Mouse (Mus musculus) limb, embryonic 11.5 days (tissue): ENCODE results near the gene Lrch3. TPM values are rescaled to one million over a fixed set of nuclear protein-coding genes. Genes with fewer than 3 reads are reported as not detected.

Experiments used
- ATAC-seq: fragments of 200-750 bp; cut with Nextera tagmentation; 2 replicates; pipeline ENCODE4 v1.8.0; 2017; ENCODE audit warnings: low read depth; ENCODE audit not compliant: insufficient number of reproducible peaks, low FRiP score, low TSS enrichment
- DNase-seq: peaks from one replicate; pipeline ENCODE4 v3.0.0-alpha.2; 2015; ENCODE audit warnings: low spot score
- H3K27ac ChIP-seq: fragments of 300-500 bp; sonication (generic); replicated peaks from 2 replicates; pipeline ENCODE4 v1.5.1; 2014; ENCODE audit warnings: low read depth, mild to moderate bottlenecking, low read length
- H3K27me3 ChIP-seq: fragments of 300-500 bp; sonication (generic); 2 replicates; pipeline ENCODE4 v1.6.1; 2014; ENCODE audit warnings: mild to moderate bottlenecking, low read length, mixed read lengths; ENCODE audit not compliant: control insufficient read depth, insufficient read depth
- H3K36me3 ChIP-seq: fragments of 300-500 bp; sonication (generic); 2 replicates; pipeline ENCODE4 v1.6.1; 2014; ENCODE audit warnings: mild to moderate bottlenecking, low read length, moderate library complexity, mixed read lengths; ENCODE audit not compliant: control insufficient read depth, insufficient read depth
- H3K4me1 ChIP-seq: fragments of 300-500 bp; sonication (generic); 2 replicates; pipeline ENCODE4 v1.6.1; 2014; ENCODE audit warnings: low read length, mixed read lengths; ENCODE audit not compliant: control insufficient read depth, insufficient read depth
- H3K4me2 ChIP-seq: fragments of 300-500 bp; sonication (generic); 2 replicates; pipeline ENCODE4 v1.6.1; 2014; ENCODE audit warnings: low read depth, mild to moderate bottlenecking, moderate library complexity; ENCODE audit not compliant: severe bottlenecking
- H3K4me3 ChIP-seq: fragments of 300-500 bp; sonication (generic); 2 replicates; pipeline ENCODE4 v1.5.1; 2014; ENCODE audit warnings: low read depth, low read length
- H3K9ac ChIP-seq: fragments of 300-500 bp; sonication (generic); 2 replicates; pipeline ENCODE4 v1.6.1; 2014; ENCODE audit warnings: mild to moderate bottlenecking, low read length
- H3K9me3 ChIP-seq: fragments of 300-500 bp; sonication (generic); 2 replicates; pipeline ENCODE4 v1.6.1; 2016; ENCODE audit warnings: low read length; ENCODE audit not compliant: control insufficient read depth
- WGBS: fragments of 180-500 bp; shearing (Covaris S2); extraction: QIAGEN DNeasy Blood & Tissue Kit; methylation state at CpG from one replicate; pipeline ENCODE4 v1.1.7; 2014; 5-methylcytosine and 5-hydroxymethylcytosine counted together
- polyA plus RNA-seq: library from polyadenylated mRNA; unstranded; fragments of >200 nt; fragmentation: Nextera tagmentation; extraction: Ambion mirVana; gene quantifications from 2 replicates; pipeline ENCODE4 v1.2.1, GENCODE M21; 2014

The Lrch3 gene
- polyA plus RNA-seq, 1 experiment from 2014 or later = 31.3 TPM

GRCm38 (mm10) chr16:32980227-32980626, 66.3 kb downstream of the Lrch3 start:
- H3K4me1 ChIP-seq = no peaks in the 10 kb centered on the region
- no peak overlapping the region for H3K9ac ChIP-seq
- H3K4me3 ChIP-seq = no peak overlapping the region
- DNase-seq (no peak), ATAC-seq (no peak)
- no peaks in the 10 kb centered on the region for H3K27me3 ChIP-seq
- H3K36me3 ChIP-seq = peaks cover 6% of the 10 kb centered on the region; the same call in 1 of the 2 replicates
- H3K9me3 ChIP-seq = no peaks in the 10 kb centered on the region
- no peak overlapping the region for H3K4me2 ChIP-seq
- 94% methylated on average over 1 of the region's 1 CpGs for WGBS
- H3K27ac ChIP-seq = no peak overlapping the region

GRCm38 (mm10) chr16:32981405-32981804, 67.5 kb downstream of the Lrch3 start:
- Histone ChIP-seq H3K36me3 (peaks cover 3% of the 10 kb centered on the region; the same call in 1 of the 2 replicates), H3K27ac (no peak overlapping the region), H3K9ac (no peak overlapping the region)

GRCm38 (mm10) chr16:32984631-32985030, 70.7 kb downstream of the Lrch3 start:
- no peak overlapping the region for H3K9ac ChIP-seq
- H3K4me2 ChIP-seq = no peak overlapping the region
- peaks cover 6% of the 10 kb centered on the region; the same call in 1 of the 2 replicates for H3K36me3 ChIP-seq
- 84% methylated on average over 2 of the region's 2 CpGs for WGBS
- H3K27ac ChIP-seq = no peak overlapping the region
- H3K4me1 ChIP-seq = no peaks in the 10 kb centered on the region
- DNase-seq = no peak
- H3K27me3 ChIP-seq = no peaks in the 10 kb centered on the region
- H3K4me3 ChIP-seq = no peak overlapping the region
- ATAC-seq = no peak
- H3K9me3 ChIP-seq = no peaks in the 10 kb centered on the region

More at GRCm38 (mm10) chr16:32981405-32981804, 67.5 kb downstream of the Lrch3 start:
- ATAC-seq = no peak
- H3K4me1 ChIP-seq = no peaks in the 10 kb centered on the region
- no peaks in the 10 kb centered on the region for H3K27me3 ChIP-seq
- no peak overlapping the region for H3K4me2 ChIP-seq
- DNase-seq = no peak
- 93% methylated on average over 4 of the region's 4 CpGs for WGBS
- no peaks in the 10 kb centered on the region for H3K9me3 ChIP-seq
- no peak overlapping the region for H3K4me3 ChIP-seq

DNA sequence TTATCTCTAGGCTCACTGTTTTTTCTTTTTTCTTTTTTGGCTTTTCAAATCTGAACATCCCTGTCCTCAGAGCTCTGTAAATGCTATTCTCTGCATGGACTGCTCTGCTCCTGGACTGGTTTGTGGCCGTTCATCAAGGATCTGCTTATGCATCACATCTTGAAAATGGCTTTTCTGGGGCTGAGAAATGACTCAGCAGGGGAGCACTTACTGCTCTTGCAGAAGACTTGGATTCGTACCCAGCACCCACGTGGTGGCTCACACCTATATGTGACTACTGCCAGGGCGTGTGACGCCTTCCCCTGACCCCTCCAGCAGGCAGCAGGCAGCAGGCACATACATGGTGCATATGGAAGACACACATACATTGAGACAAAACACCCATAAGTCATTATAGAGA, 78.3 kb downstream of the Lrch3 start:
- no peaks in the 10 kb centered on the region for H3K4me1 ChIP-seq
- 94% methylated on average over 5 of the region's 5 CpGs for WGBS
- no peak for DNase-seq
- H3K36me3 ChIP-seq = 0 out of 2 replicates have a peak, but pooled peaks cover 3% of the 10 kb centered on the region
- H3K9me3 ChIP-seq = no peaks in the 10 kb centered on the region
- H3K4me3 ChIP-seq = no peak overlapping the region
- no peak for ATAC-seq
- no peak overlapping the region for H3K9ac ChIP-seq
- no peak overlapping the region for H3K4me2 ChIP-seq
- H3K27ac ChIP-seq = no peak overlapping the region
- H3K27me3 ChIP-seq = no peaks in the 10 kb centered on the region

GRCm38 (mm10) chr16:33005216-33005615, 91.3 kb downstream of the Lrch3 start:
- Histone ChIP-seq H3K27me3 (no peaks in the 10 kb centered on the region), H3K9me3 (no peaks in the 10 kb centered on the region), H3K4me2 (no peak overlapping the region), H3K4me3 (no peak overlapping the region), H3K36me3 (peaks cover 11% of the 10 kb centered on the region; the same call in 1 of the 2 replicates), H3K27ac (no peak overlapping the region), H3K9ac (no peak overlapping the region), H3K4me1 (no peaks in the 10 kb centered on the region)
- ATAC-seq (no peak), DNase-seq (no peak)
- WGBS = 58% methylated on average over 9 of the region's 9 CpGs

GRCm38 (mm10) chr16:33006888-33007287, 93.0 kb downstream of the Lrch3 start:
- no peaks in the 10 kb centered on the region for H3K4me1 ChIP-seq
- H3K9me3 ChIP-seq = no peaks in the 10 kb centered on the region
- no peak overlapping the region for H3K4me3 ChIP-seq
- DNase-seq = no peak
- peaks cover 12% of the 10 kb centered on the region; the same call in 1 of the 2 replicates for H3K36me3 ChIP-seq
- no peak overlapping the region for H3K4me2 ChIP-seq
- no peak for ATAC-seq
- no peak overlapping the region for H3K27ac ChIP-seq
- no peaks in the 10 kb centered on the region for H3K27me3 ChIP-seq
- no peak overlapping the region for H3K9ac ChIP-seq
- WGBS = 92% methylated on average over 7 of the region's 7 CpGs

DNA sequence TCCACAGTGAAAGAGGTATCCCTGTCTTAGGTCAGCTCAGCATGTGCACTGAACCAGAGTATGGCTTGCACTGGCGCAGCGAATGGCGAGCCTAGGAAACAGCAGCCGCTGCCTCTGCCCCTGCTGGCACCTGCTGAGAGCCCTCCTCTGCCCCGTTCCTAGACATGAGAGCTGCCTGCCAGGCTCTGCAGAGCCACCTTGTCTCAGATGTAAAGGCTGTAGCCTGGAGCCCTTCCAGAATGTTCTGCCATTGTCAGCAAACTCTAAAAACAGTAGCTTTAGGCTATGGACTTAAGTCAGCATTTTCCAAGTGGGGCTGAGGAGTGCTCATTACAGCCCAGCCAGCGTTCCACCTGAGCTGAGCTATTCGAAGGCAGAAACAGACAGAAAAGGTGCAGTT, 93.5 kb downstream of the Lrch3 start:
- Histone ChIP-seq H3K9me3 (no peaks in the 10 kb centered on the region), H3K36me3 (peaks cover 12% of the 10 kb centered on the region; the same call in 1 of the 2 replicates), H3K4me2 (no peak overlapping the region), H3K4me1 (no peaks in the 10 kb centered on the region), H3K27ac (no peak overlapping the region), H3K4me3 (no peak overlapping the region), H3K9ac (no peak overlapping the region), H3K27me3 (no peaks in the 10 kb centered on the region)
- no peak for DNase-seq
- WGBS = 91% methylated on average over 7 of the region's 7 CpGs
- no peak for ATAC-seq

GRCm38 (mm10) chr16:33010166-33010565, 96.3 kb downstream of the Lrch3 start:
- Histone ChIP-seq H3K4me2 (no peak overlapping the region), H3K9me3 (no peaks in the 10 kb centered on the region), H3K9ac (no peak overlapping the region), H3K4me1 (no peaks in the 10 kb centered on the region), H3K36me3 (peaks cover 11% of the 10 kb centered on the region; the same call in 1 of the 2 replicates), H3K27me3 (no peaks in the 10 kb centered on the region), H3K4me3 (no peak overlapping the region), H3K27ac (no peak overlapping the region)
- WGBS = 96% methylated on average over 6 of the region's 6 CpGs
- ATAC-seq (no peak), DNase-seq (no peak)

DNA sequence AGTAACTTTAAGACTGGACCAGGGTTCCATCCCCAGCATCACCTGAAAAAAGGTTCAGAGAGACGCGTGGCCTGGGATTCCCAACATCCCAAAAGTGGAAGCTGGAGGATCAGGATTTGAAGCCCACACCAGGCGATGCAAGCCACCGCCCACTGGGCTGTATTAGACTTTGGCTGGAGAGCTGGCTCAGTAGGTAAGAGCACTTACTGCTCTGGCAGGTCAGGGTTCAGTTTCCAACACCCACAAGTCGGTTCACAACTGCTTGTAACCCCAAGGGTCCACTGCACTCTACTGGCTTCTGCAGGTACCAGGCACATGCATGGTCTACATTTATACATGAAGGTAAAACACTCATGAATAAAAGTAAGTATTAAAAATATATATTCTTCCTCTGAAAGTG, 99.9 kb downstream of the Lrch3 start:
- Histone ChIP-seq H3K9me3 (no peaks in the 10 kb centered on the region), H3K4me2 (no peak overlapping the region), H3K27ac (no peak overlapping the region), H3K4me1 (no peaks in the 10 kb centered on the region), H3K27me3 (no peaks in the 10 kb centered on the region), H3K36me3 (peaks cover 6% of the 10 kb centered on the region; the same call in 1 of the 2 replicates), H3K9ac (no peak overlapping the region), H3K4me3 (no peak overlapping the region)
- ATAC-seq (no peak), DNase-seq (no peak)
- WGBS = 95% methylated on average over 5 of the region's 5 CpGs
